Mouse (Mus musculus): ENCODE results near the gene 4931428F04Rik.

- TF ChIP-seq POLR2A (IDR thresholded peaks at IDR 0.05; ENCODE audit: extremely low read depth, insufficient read depth, low read length) = no peak
- no peak for TF ChIP-seq CTCF (IDR thresholded peaks at IDR 0.05; ENCODE audit: extremely low read depth, insufficient read depth, low read length)
These were observed 26.3 kb downstream of the 4931428F04Rik start for GRCm38 (mm10) chr8:105263244-105263912.

All from cortical plate, adult 2 months (tissue).